Mouse (Mus musculus) cortical plate, adult 2 months (tissue): ENCODE results near the gene Pofut1. TPM values are rescaled to one million over a fixed set of nuclear protein-coding genes. Genes with fewer than 3 reads are reported as not detected.

Source experiments
- H3K27ac ChIP-seq: fragments of 200-500 bp; 2 replicates; pipeline ENCODE4 v1.5.1; 2012; ENCODE audit warnings: low read length, control low read depth, inconsistent platforms; ENCODE audit not compliant: insufficient read depth
- H3K4me1 ChIP-seq: fragments of 200-500 bp; 2 replicates; pipeline ENCODE4 v1.6.1; 2011; ENCODE audit warnings: low read length; ENCODE audit not compliant: control insufficient read depth, insufficient read depth
- H3K4me3 ChIP-seq: fragments of 200-500 bp; 2 replicates; pipeline ENCODE4 v1.5.1; 2011; ENCODE audit warnings: mild to moderate bottlenecking, low read length, control low read depth; ENCODE audit not compliant: insufficient read depth
- CTCF ChIP-seq: fragments of 200-500 bp; IDR thresholded peaks from 2 replicates; pipeline ENCODE4 v1.5.1; 2011; ENCODE audit warnings: mild to moderate bottlenecking, control low read depth, low read length; ENCODE audit not compliant: insufficient read depth; ENCODE audit errors: extremely low read depth
- POLR2A ChIP-seq: fragments of 200-500 bp; IDR thresholded peaks from 2 replicates; pipeline ENCODE4 v1.6.1; 2011; ENCODE audit warnings: mild to moderate bottlenecking, low read length, control low read depth; ENCODE audit not compliant: insufficient read depth; ENCODE audit errors: extremely low read depth
- polyA plus RNA-seq: library from polyadenylated mRNA; depleted of rRNA; stranded (reverse); fragments of >200 nt; gene quantifications from 2 replicates; pipeline ENCODE4 v1.2.3, GENCODE M21; 2012

Gene Pofut1
- polyA plus RNA-seq, 1 experiment: 19.3 TPM

DNA sequence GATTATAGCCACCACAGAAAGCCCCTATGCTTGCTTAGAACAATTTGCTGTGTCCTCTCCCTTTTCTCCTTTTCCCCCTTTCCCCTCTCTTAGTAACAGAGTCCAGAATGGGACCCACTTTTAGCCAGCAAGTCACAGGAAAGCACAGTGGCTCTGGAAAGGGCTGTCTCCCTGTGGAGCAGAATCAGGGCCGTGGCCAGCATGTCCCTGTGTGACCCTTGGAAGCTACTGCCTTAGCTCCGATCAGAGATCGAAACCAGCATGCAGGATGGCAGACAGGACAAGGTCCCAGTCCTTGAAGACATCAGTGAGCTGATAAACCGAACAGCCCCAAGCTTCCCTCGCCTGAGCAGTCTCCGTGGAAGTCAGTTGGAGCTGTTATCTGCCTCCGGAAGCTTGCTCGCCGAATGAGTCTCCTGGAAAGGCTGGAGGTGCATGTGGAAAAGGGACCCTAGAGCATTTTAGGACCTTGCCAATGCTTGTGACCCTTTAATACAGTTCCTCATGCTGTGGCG lies 23.4 kb upstream of the Pofut1 start:
- no peak overlapping the region for H3K4me3 ChIP-seq
- no peak overlapping the region for H3K27ac ChIP-seq
- TF ChIP-seq POLR2A (no peak), CTCF (no peak)
- H3K4me1 ChIP-seq: no peaks in the 10 kb centered on the region

- no peak for TF ChIP-seq POLR2A
- TF ChIP-seq CTCF: no peak
- no peaks in the 10 kb centered on the region for H3K4me1 ChIP-seq
- no peak overlapping the region for H3K4me3 ChIP-seq
- no peak overlapping the region for H3K27ac ChIP-seq
These were observed 22.8 kb upstream of the Pofut1 start for GRCm38 (mm10) chr2:153218516-153218915.

DNA sequence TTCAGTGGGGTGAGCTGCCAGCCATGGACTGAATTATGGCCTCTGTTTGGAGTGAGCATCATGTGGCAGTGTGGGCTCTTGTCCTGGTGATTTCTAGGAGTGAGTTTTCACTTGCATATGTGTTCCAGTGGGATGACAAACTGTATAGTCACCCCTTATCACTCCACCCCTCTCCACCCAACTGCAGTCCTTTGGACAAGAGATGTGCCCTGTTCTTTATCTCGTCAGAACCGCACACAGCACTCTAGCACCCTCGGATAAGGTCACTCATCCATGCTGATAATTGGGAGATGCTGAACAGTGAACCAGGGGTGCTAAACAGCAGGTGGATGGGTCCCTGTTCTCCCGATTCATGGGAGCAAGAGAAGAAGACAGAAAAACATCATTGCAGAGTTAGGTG lies 19.7 kb upstream of the Pofut1 start:
- TF ChIP-seq POLR2A: no peak
- Histone ChIP-seq H3K4me1 (0 out of 2 replicates have a peak, but pooled peaks cover 2% of the 10 kb centered on the region), H3K4me3 (no peak overlapping the region), H3K27ac (no peak overlapping the region)

DNA sequence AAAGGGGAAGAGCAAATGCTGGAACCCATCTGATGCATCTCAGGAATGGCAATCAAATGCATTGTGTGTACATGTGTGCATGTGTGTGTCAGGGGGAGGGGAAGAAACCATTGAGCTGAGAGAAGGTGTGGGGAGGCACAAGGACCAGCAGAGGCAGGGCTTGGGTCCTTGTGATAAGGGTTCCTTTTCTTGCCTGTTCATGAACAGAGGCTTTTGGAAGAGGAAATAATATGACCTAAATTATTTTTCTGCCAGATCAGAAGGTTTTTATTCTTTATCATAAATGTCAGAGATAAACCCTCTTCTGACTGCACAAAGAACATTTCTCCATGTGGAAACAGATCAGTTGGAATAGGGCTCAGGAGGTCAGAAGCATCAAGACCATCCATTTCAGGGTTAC lies 19.2 kb upstream of the Pofut1 start:
- H3K4me1 ChIP-seq: 0 out of 2 replicates have a peak, but pooled peaks cover 2% of the 10 kb centered on the region
- H3K4me3 ChIP-seq: no peak overlapping the region
- TF ChIP-seq CTCF (no peak), POLR2A (no peak)
- H3K27ac ChIP-seq: no peak overlapping the region

- Histone ChIP-seq H3K4me1 (0 out of 2 replicates have a peak, but pooled peaks cover 2% of the 10 kb centered on the region), H3K4me3 (no peak overlapping the region), H3K27ac (no peak overlapping the region)
- TF ChIP-seq POLR2A: no peak
These were observed 18.8 kb upstream of the Pofut1 start for GRCm38 (mm10) chr2:153222566-153222965.

DNA sequence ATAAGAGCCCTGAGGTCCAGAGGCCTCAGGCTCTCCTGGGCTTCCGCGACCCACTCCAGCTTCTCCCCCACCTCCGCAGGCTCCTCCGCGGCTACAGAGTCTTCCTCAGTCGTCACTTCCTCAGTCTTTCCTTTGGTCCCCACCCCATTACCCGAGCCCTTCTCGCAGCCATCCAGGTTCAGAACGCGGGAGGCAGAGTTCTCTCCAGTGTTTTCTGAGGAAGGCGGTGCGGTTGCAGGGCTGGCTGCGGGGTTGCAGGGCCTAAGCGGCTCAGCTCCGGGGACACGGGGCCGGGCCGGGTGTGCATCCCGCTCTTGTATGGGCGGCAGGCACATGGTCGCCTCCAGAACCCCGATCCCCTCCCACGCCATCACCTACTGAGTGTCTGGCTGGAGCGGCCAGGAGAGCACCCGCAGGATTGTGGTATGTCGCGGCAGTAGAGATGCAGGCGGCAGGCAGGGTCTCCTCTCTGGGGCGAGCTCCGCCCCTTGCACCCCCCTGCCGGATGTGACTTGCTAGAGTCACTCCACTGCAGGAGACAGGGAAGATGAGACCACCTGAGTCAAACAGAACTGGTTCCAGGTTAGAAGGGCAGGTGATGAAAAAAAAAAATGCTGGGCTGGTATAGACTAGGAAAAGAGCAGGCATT lies 16.3 kb upstream of the Pofut1 start, which contains the start of gene Tspyl3:
Gene Tspyl3, minus strand, starts transcription at position 496 of the 649 bp plus-strand sequence.
- peak; percentile 36 for TF ChIP-seq POLR2A
- TF ChIP-seq CTCF: no peak
- peak within 1 kb of the TSS; percentile 79 for H3K4me3 ChIP-seq
- 0 out of 2 replicates have a peak, but pooled peaks cover 2% of the 10 kb centered on the region for H3K4me1 ChIP-seq
- H3K27ac ChIP-seq: peak within 1 kb of the TSS; percentile 83

DNA sequence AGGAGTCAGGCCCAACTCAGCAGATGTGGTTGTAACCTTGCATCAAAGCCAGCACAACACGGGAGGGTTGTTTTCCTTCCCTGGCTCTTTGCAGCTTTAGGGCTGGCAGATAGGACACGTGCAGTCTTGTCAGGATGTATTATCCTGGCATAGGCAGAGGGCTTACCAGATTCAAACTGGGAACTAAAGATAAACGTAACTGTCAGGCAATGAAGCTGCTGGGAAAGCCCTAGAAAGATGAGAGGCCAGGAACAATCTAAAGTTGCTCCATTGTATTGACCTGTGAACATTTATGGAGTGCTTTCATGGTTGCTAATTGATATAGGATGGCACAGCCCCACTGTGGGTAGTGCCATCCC lies 15.8 kb upstream of the Pofut1 start:
- H3K27ac ChIP-seq: peak overlapping the region; percentile 83
- TF ChIP-seq POLR2A: no peak
- no peak for TF ChIP-seq CTCF
- peak overlapping the region; percentile 79 for H3K4me3 ChIP-seq
- H3K4me1 ChIP-seq: 0 out of 2 replicates have a peak, but pooled peaks cover 2% of the 10 kb centered on the region

DNA sequence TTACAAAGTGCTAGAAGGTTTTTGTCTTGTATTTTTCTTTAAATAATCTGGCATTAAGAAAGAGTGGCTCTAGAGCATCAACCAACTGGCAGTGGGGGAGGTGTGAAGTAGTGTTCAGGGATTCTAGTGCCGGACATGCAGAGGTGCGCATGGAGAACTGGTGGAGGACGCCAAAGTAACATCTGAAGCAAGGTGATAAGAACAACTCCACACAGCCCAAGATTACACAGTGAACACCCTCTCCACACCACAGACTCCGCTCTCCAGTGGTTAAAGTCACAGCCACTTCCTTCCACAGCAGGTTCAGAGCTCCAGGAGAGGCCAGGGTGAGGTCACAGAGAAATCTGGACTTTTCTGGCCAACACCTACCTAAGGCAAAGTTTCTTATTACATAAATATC lies 13.4 kb upstream of the Pofut1 start:
- Histone ChIP-seq H3K27ac (no peak overlapping the region), H3K4me3 (no peak overlapping the region), H3K4me1 (0 out of 2 replicates have a peak, but pooled peaks cover 2% of the 10 kb centered on the region)
- TF ChIP-seq CTCF: no peak
- no peak for TF ChIP-seq POLR2A

DNA sequence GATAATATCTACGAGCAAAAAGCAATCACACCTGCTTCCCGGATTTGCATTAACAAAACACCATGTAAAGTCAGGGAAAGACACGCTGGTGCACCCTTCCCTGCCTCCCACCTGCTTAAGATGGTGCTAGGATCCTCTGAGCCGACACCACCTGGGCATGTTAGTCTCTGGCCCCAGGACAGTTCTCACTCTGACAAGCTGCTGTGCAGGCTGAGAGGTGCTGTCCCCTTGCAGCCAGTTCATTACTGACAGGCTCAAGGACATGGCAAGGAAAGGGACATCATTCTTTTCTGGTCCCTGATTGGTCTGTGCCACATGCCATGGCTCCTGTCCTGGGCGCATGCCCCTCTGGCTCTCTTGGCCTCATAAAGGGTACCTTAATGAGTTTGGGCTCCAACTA lies 12.8 kb upstream of the Pofut1 start:
- no peak overlapping the region for H3K27ac ChIP-seq
- H3K4me1 ChIP-seq: 0 out of 2 replicates have a peak, but pooled peaks cover 2% of the 10 kb centered on the region
- TF ChIP-seq CTCF (no peak), POLR2A (no peak)
- no peak overlapping the region for H3K4me3 ChIP-seq

DNA sequence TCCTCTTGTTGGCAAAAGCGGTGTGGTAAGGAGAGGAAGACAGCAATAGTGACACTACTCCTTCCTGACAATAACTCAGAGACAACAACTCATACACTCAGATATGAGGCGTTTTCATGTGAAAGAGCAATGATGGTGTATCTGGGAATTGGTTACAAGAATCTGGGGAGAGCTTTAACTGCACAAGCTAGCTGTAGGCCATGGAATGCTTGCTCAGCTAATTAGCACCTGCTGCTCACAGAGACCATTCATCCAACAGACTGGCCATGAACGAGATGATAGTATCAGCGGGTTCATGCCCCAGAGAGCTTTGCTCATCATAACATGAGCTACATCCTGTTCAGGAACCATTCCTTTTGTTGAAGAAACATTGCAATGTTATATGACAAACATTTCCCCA lies 4.1 kb upstream of the Pofut1 start:
- H3K27ac ChIP-seq: no peak overlapping the region
- no peak for TF ChIP-seq CTCF
- no peak for TF ChIP-seq POLR2A
- H3K4me3 ChIP-seq: no peak overlapping the region
- H3K4me1 ChIP-seq: peaks cover 9% of the 10 kb centered on the region
